Mouse (Mus musculus) CH12.LX (cell line): ENCODE data around the gene Ak8. TPM values are rescaled to one million over a fixed set of nuclear protein-coding genes. Genes with fewer than 3 reads are reported as not detected.

Experiments used
- DNase-seq: peaks from one replicate; pipeline ENCODE4 v3.0.0-alpha.2; 2013; ENCODE audit errors: extremely low read depth
- H3K27ac ChIP-seq: 2 replicates; pipeline ENCODE4 v1.5.1; 2012; ENCODE audit warnings: low read depth, mild to moderate bottlenecking, control low read depth, moderate library complexity; ENCODE audit not compliant: insufficient read depth
- H3K27me3 ChIP-seq: replicated peaks from 2 replicates; pipeline ENCODE3; 2012; ENCODE audit warnings: inconsistent platforms
- H3K36me3 ChIP-seq, 2 experiments: replicated peaks in 1 of 2; 2 replicates each; pipeline versions ENCODE3 to v1.6.1; 2012; ENCODE audit warnings: inconsistent platforms in 1 of 2, low read length in 1 of 2, mild to moderate bottlenecking in 1 of 2, mixed read lengths in 1 of 2, moderate library complexity in 1 of 2; ENCODE audit not compliant: control insufficient read depth in 1 of 2, insufficient read depth in 1 of 2
- H3K4me1 ChIP-seq, 2 experiments: 2 replicates each; pipeline ENCODE4 v1.6.1; 2012; ENCODE audit warnings: inconsistent platforms in 1 of 2, moderate library complexity in 1 of 2; ENCODE audit not compliant: insufficient read depth in 2 of 2, control insufficient read depth in 1 of 2
- H3K4me2 ChIP-seq: 2 replicates; pipeline ENCODE4 v1.6.1; 2012; ENCODE audit warnings: low read depth, mild to moderate bottlenecking, control low read depth; ENCODE audit not compliant: poor library complexity, insufficient read depth, severe bottlenecking
- H3K4me3 ChIP-seq, 3 experiments: fragments of 150-350 bp in 1 of 3; sonication (generic) in 1 of 3; replicated peaks in 1 of 3; 2 replicates each; pipeline versions ENCODE3 to v1.5.1; 2011 to 2012; ENCODE audit warnings: low read depth in 2 of 3, low read length in 2 of 3, mild to moderate bottlenecking in 2 of 3, moderate library complexity in 2 of 3, control low read depth in 1 of 3, improper control_type of control experiment in 1 of 3, inconsistent platforms in 1 of 3, mixed read lengths in 1 of 3; ENCODE audit not compliant: poor library complexity in 1 of 3
- H3K79me2 ChIP-seq: replicated peaks from 2 replicates; pipeline ENCODE4 v1.6.1; 2012; ENCODE audit warnings: mild to moderate bottlenecking, moderate library complexity; ENCODE audit not compliant: control insufficient read depth, poor library complexity, insufficient read depth, severe bottlenecking; ENCODE audit errors: extremely low read depth
- H3K9ac ChIP-seq: 2 replicates; pipeline ENCODE4 v1.6.1; 2012; ENCODE audit warnings: low read depth, mild to moderate bottlenecking, control low read depth, moderate library complexity; ENCODE audit not compliant: insufficient read depth
- H3K9me3 ChIP-seq: replicated peaks from 2 replicates; pipeline ENCODE3; 2012; ENCODE audit warnings: low read length, inconsistent platforms, mixed read lengths
- CHD1 ChIP-seq: IDR thresholded peaks from 2 replicates; pipeline ENCODE4 v1.6.1; 2012; ENCODE audit warnings: low read depth, low read length, improper control_type of control experiment, inconsistent platforms
- CTCF ChIP-seq, 2 experiments: IDR thresholded peaks in 1 of 2; conservative IDR thresholded peaks in 1 of 2; 2 replicates each; pipeline ENCODE4 v1.5.1; 2011 to 2012; ENCODE audit warnings: low read depth in 2 of 2, low read length in 2 of 2, improper control_type of control experiment in 1 of 2, inconsistent platforms in 1 of 2, mild to moderate bottlenecking in 1 of 2, moderate library complexity in 1 of 2
- E2F4 ChIP-seq: IDR thresholded peaks from 2 replicates; pipeline ENCODE4 v1.6.1; 2011; ENCODE audit warnings: low read depth, low read length, improper control_type of control experiment; ENCODE audit not compliant: insufficient replicate concordance
- ELF1 ChIP-seq: IDR thresholded peaks from 2 replicates; pipeline ENCODE4 v1.6.1; 2014; ENCODE audit warnings: low read depth, mild to moderate bottlenecking, inconsistent platforms, low read length, improper control_type of control experiment
- GABPA ChIP-seq: IDR thresholded peaks from 2 replicates; pipeline ENCODE4 v1.6.1; 2012; ENCODE audit warnings: low read depth, low read length, improper control_type of control experiment, inconsistent platforms; ENCODE audit not compliant: insufficient replicate concordance
- JUN ChIP-seq: IDR thresholded peaks from 2 replicates; pipeline ENCODE4 v1.6.1; 2011; ENCODE audit warnings: low read depth, mild to moderate bottlenecking, low read length, improper control_type of control experiment, moderate library complexity; ENCODE audit not compliant: insufficient read depth
- JUND ChIP-seq: conservative IDR thresholded peaks from 2 replicates; pipeline ENCODE4 v1.6.1; 2011; ENCODE audit warnings: low read depth, low read length, improper control_type of control experiment
- KAT2A ChIP-seq: IDR thresholded peaks from 2 replicates; pipeline ENCODE4 v1.6.1; 2012; ENCODE audit warnings: low read length, improper control_type of control experiment, inconsistent platforms; ENCODE audit not compliant: insufficient replicate concordance
- MEF2A ChIP-seq: IDR thresholded peaks from 2 replicates; pipeline ENCODE4 v1.6.1; 2014; ENCODE audit warnings: low read depth, mild to moderate bottlenecking, inconsistent platforms, low read length, improper control_type of control experiment, borderline replicate concordance
- NRF1 ChIP-seq: IDR thresholded peaks from 2 replicates; pipeline ENCODE4 v1.6.1; 2014; ENCODE audit warnings: low read depth, mild to moderate bottlenecking, inconsistent platforms, low read length, improper control_type of control experiment, moderate library complexity
- PAX5 ChIP-seq: IDR thresholded peaks from 2 replicates; pipeline ENCODE4 v1.6.1; 2012; ENCODE audit warnings: low read length, inconsistent platforms, mixed read lengths
- POLR2A ChIP-seq: IDR thresholded peaks from 2 replicates; pipeline ENCODE4 v1.6.1; 2011; ENCODE audit warnings: low read depth, mild to moderate bottlenecking, improper control_type of control experiment, low read length
- POLR2AphosphoS2 ChIP-seq: IDR thresholded peaks from 2 replicates; pipeline ENCODE4 v1.6.1; 2011; ENCODE audit warnings: low read depth, low read length, improper control_type of control experiment
- RAD21 ChIP-seq: IDR thresholded peaks from 2 replicates; pipeline ENCODE4 v1.6.1; 2011; ENCODE audit warnings: low read depth, mild to moderate bottlenecking, low read length, improper control_type of control experiment, moderate library complexity
- RCOR1 ChIP-seq: conservative IDR thresholded peaks from 2 replicates; pipeline ENCODE4 v1.6.1; 2012; ENCODE audit warnings: low read depth, mild to moderate bottlenecking, inconsistent platforms, low read length, improper control_type of control experiment
- TBP ChIP-seq: conservative IDR thresholded peaks from 2 replicates; pipeline ENCODE4 v1.6.1; 2011; ENCODE audit warnings: low read depth, low read length, improper control_type of control experiment
- ZC3H11A ChIP-seq: IDR thresholded peaks from 2 replicates; pipeline ENCODE4 v1.6.1; 2012; ENCODE audit warnings: low read depth, mild to moderate bottlenecking, inconsistent platforms, low read length, improper control_type of control experiment
- ZKSCAN1 ChIP-seq: IDR thresholded peaks from 2 replicates; pipeline ENCODE4 v1.6.1; 2012; ENCODE audit warnings: low read depth, inconsistent platforms, low read length, improper control_type of control experiment, borderline replicate concordance
- ZNF384 ChIP-seq: IDR thresholded peaks from 2 replicates; pipeline ENCODE4 v1.6.1; 2012; ENCODE audit warnings: low read depth, low read length, improper control_type of control experiment, inconsistent platforms
- dilution Hi-C: fragments of 300-500 bp; cut with MboI; formaldehyde crosslinking; loops from 2 replicates; pipeline ENCODE4 v1.14.3; 2020; ENCODE audit warnings: low sequenced_read_pairs; ENCODE audit not compliant: extremely low pct_unique_long_range_greater_than_20kb, extremely low pct_ligation_motif_present
- in situ Hi-C: fragments of 300-500 bp; cut with MboI; formaldehyde crosslinking; loops from 3 replicates; pipeline ENCODE4 v1.14.3; 2019; ENCODE audit warnings: low sequenced_read_pairs, low pct_ligation_motif_present, low pct_unique_long_range_greater_than_20kb, mixed read lengths
- polyA plus RNA-seq: library from polyadenylated mRNA; unstranded; fragments of >175 nt; gene quantifications from 2 replicates; pipeline ENCODE4 v1.2.1, GENCODE M21; 2012; ENCODE audit warnings: low read depth; ENCODE audit not compliant: insufficient read length
- total RNA-seq, 2 experiments: library from RNA; depleted of rRNA; stranded (reverse); fragments of 300-350 nt in 1 of 2; fragments of >200 nt in 1 of 2; gene quantifications; 2 replicates each; pipeline ENCODE4 v1.2.3; 2012 to 2014

Ak8 gene
- total and polyA plus RNA-seq, 3 experiments: 0.55 to 4.9 (median 1.1) TPM

DNA sequence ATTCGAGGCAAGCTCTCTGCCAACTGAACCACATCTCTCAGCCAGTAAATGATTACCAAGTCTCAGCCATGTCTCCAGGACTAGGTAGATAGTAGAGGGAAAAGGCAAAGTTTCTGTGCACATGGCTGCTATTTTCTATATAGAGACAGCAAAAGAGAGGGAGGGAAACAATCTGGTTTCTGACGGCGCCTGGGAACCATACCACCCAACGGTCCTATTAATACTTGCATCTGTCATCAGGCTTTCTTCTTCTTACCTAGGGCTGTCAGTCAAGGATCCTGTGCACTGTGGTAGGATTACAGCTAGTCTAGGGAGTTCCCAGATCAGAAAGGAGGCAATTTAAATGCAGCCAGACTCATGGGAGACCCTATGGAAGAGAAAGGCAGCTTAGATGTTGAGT, 118.9 kb downstream of the Ak8 start:
- in situ Hi-C loops: no loop called here
- no peaks in the 10 kb centered on the region for H3K9me3 ChIP-seq

GRCm38 (mm10) chr2:28829265-28829664, 129.3 kb downstream of the Ak8 start:
- in situ Hi-C loops (no loop called here), dilution Hi-C loops (no loop called here)
- Histone ChIP-seq H3K79me2 (peaks cover 22% of the 10 kb centered on the region), H3K4me3 (no peak overlapping the region), H3K4me2 (no peak overlapping the region), H3K9me3 (no peaks in the 10 kb centered on the region), H3K9ac (no peak overlapping the region), H3K4me1 (peaks cover 0 to 27% of the 10 kb centered on the region in 2 experiments; a peak in 2 of 4 replicates), H3K36me3 (peaks cover 70 to 97% of the 10 kb centered on the region in 2 experiments), H3K27ac (no peak overlapping the region), H3K27me3 (no peaks in the 10 kb centered on the region)
- TF ChIP-seq JUN: no peak
- TF ChIP-seq CTCF (conservative IDR thresholded peaks at IDR 0.05 in 1 of 2, IDR thresholded peaks at IDR 0.05 in 1 of 2; ENCODE audit: low read depth in 2 of 2, low read length in 2 of 2): peak in 1 of 2 experiments; percentile 17; a peak in 1 of 4 replicates
- TF ChIP-seq TBP: no peak
- no peak for DNase-seq

More for the DNA sequence above, 118.9 kb downstream of the Ak8 start:
- no peak overlapping the region for H3K4me2 ChIP-seq
- H3K9ac ChIP-seq: no peak overlapping the region
- TF ChIP-seq RAD21: no peak
- no peak for TF ChIP-seq GABPA
- no peak for TF ChIP-seq NRF1
- no peak for TF ChIP-seq KAT2A
- no peak for TF ChIP-seq JUND
- TF ChIP-seq TBP: no peak
- TF ChIP-seq ZKSCAN1: no peak
- TF ChIP-seq PAX5: no peak
- no peak for TF ChIP-seq RCOR1
- no peak for TF ChIP-seq POLR2A
- TF ChIP-seq E2F4: no peak
- TF ChIP-seq ZC3H11A: no peak
- no peak for TF ChIP-seq ZNF384
- TF ChIP-seq CHD1: no peak
- no peak for TF ChIP-seq POLR2AphosphoS2
- no peak for TF ChIP-seq ELF1
- no peak for TF ChIP-seq MEF2A
- dilution Hi-C loops: no loop called here
- no peak overlapping the region for H3K27ac ChIP-seq
- no peak overlapping the region for H3K4me3 ChIP-seq
- H3K36me3 ChIP-seq: peaks cover 9 to 26% of the 10 kb centered on the region in 2 experiments
- no peaks in the 10 kb centered on the region for H3K27me3 ChIP-seq
- H3K4me1 ChIP-seq: no peaks in the 10 kb centered on the region
- no peak for DNase-seq
- H3K79me2 ChIP-seq: no peaks in the 10 kb centered on the region
